9 mouse cellular contexts compared by ENCODE assay signal in genomic region chr12:29882871-29883617, GRCm38 (mm10). TPM values are rescaled to one million over a fixed set of nuclear protein-coding genes. Genes with fewer than 3 reads are reported as not detected.
A peak's percentile ranks its signal among the peaks of the same experiment; 100 is the strongest.
DNase-seq lines count a peak whose midpoint lies in the region; ATAC-seq and TF ChIP-seq lines count a peak whose summit lies in the region.
"Had no signal": no experiment of that assay in that cellular context is flagged by ENCODE, and none has a peak within 500 bp of the region (broad histone marks: within the 10 kb centered on the region; RNA-seq: fewer than 3 reads in every experiment).

No protein-coding gene starts in this region.

- H3K9me3 ChIP-seq in ES-Bruce4 (replicated peaks; ENCODE audit: control insufficient read depth, insufficient read depth, low read length, poor library complexity, severe bottlenecking) = no peaks in the 10 kb centered on the region
- no peaks in the 10 kb centered on the region for H3K9me3 ChIP-seq in embryonic facial prominence, embryonic 13.5 days
- H3K9me3 ChIP-seq in heart, postnatal 0 days (replicated peaks; ENCODE audit: control insufficient read depth, low read length) = no peaks in the 10 kb centered on the region
- H3K9me3 ChIP-seq in lung, postnatal 0 days (ENCODE audit: low read length) = no peaks in the 10 kb centered on the region

- no peak for TF ChIP-seq POLR2A in ES-Bruce4 (IDR thresholded peaks at IDR 0.05; ENCODE audit: insufficient read depth, low read length)

- H3K9ac ChIP-seq in ES-Bruce4 (ENCODE audit: low read depth, poor library complexity, severe bottlenecking) = no peak overlapping the region
- H3K9ac ChIP-seq in embryonic facial prominence, embryonic 13.5 days = no peak overlapping the region
- H3K9ac ChIP-seq in heart, postnatal 0 days (replicated peaks; ENCODE audit: low read depth, low read length) = no peak overlapping the region
- no peak overlapping the region for H3K9ac ChIP-seq in lung, postnatal 0 days (replicated peaks; ENCODE audit: low read depth)

- peak; percentile 81 to 82 for DNase-seq in adrenal gland, postnatal 36 days
- peak; percentile 55 for DNase-seq in heart, postnatal 0 days (ENCODE audit: low spot score)
- DNase-seq in kidney, postnatal 25 days = peak; percentile 56 to 61
- DNase-seq in lung, postnatal 0 days (ENCODE audit: low spot score) = peak; percentile 32
- DNase-seq in right cerebral cortex, adult 18-20 months = peak; percentile 87

- H3K4me3 ChIP-seq in ES-Bruce4 (ENCODE audit: low read depth, low read length) = no peak overlapping the region
- H3K4me3 ChIP-seq in embryonic facial prominence, embryonic 13.5 days = no peak overlapping the region
- H3K4me3 ChIP-seq in heart, postnatal 0 days (ENCODE audit: low read depth, low read length) = no peak overlapping the region
- H3K4me3 ChIP-seq in lung, postnatal 0 days (ENCODE audit: low read depth, low read length) = no peak overlapping the region
- H3K4me3 ChIP-seq: erythroblast, embryonic 14.5 days had no signal

- no peak for TF ChIP-seq EP300 in ES-Bruce4 (IDR thresholded peaks at IDR 0.05; ENCODE audit: insufficient read depth, low read depth, low read length)
- TF ChIP-seq EP300 in heart, postnatal 0 days (IDR thresholded peaks at IDR 0.05; ENCODE audit: low read depth) = no peak
- TF ChIP-seq EP300 in lung, postnatal 0 days (IDR thresholded peaks at IDR 0.05) = no peak

- TF ChIP-seq CTCF in ES-Bruce4 (IDR thresholded peaks at IDR 0.05; ENCODE audit: low read depth, low read length) = peak; percentile 75
- peak; percentile 90 for TF ChIP-seq CTCF in heart, postnatal 0 days (IDR thresholded peaks at IDR 0.05; ENCODE audit: low read depth)
- peak; percentile 81 for TF ChIP-seq CTCF in lung, postnatal 0 days (IDR thresholded peaks at IDR 0.05)

- no peak overlapping the region for H3K27ac ChIP-seq in ES-Bruce4 (ENCODE audit: insufficient read depth, low read length)
- H3K27ac ChIP-seq in embryonic facial prominence, embryonic 13.5 days = no peak overlapping the region
- H3K27ac ChIP-seq in heart, postnatal 0 days (ENCODE audit: low read depth) = no peak overlapping the region
- H3K27ac ChIP-seq in lung, postnatal 0 days (ENCODE audit: low read length) = no peak overlapping the region

- no peak overlapping the region for H3K4me2 ChIP-seq in embryonic facial prominence, embryonic 13.5 days
- H3K4me2 ChIP-seq in heart, postnatal 0 days (ENCODE audit: low read depth, low read length) = no peak overlapping the region
- H3K4me2 ChIP-seq in lung, postnatal 0 days (replicated peaks; ENCODE audit: low read depth, low read length) = no peak overlapping the region

- no peaks in the 10 kb centered on the region for H3K27me3 ChIP-seq in ES-Bruce4 (ENCODE audit: control insufficient read depth, insufficient read depth, low read length, poor library complexity, severe bottlenecking)
- no peaks in the 10 kb centered on the region for H3K27me3 ChIP-seq in embryonic facial prominence, embryonic 13.5 days
- no peaks in the 10 kb centered on the region for H3K27me3 ChIP-seq in heart, postnatal 0 days (ENCODE audit: control insufficient read depth, insufficient read depth, low read length)
- H3K27me3 ChIP-seq in lung, postnatal 0 days (replicated peaks; ENCODE audit: insufficient read depth, low read length) = no peaks in the 10 kb centered on the region

- no peaks in the 10 kb centered on the region for H3K4me1 ChIP-seq in ES-Bruce4 (ENCODE audit: control insufficient read depth, insufficient read depth, low read length)
- H3K4me1 ChIP-seq in embryonic facial prominence, embryonic 13.5 days = peaks cover 6% of the 10 kb centered on the region
- no peaks in the 10 kb centered on the region for H3K4me1 ChIP-seq in heart, postnatal 0 days (ENCODE audit: control insufficient read depth, insufficient read depth)
- no peaks in the 10 kb centered on the region for H3K4me1 ChIP-seq in lung, postnatal 0 days (ENCODE audit: insufficient read depth, low read depth, low read length)

- ATAC-seq in embryonic facial prominence, embryonic 13.5 days (ENCODE audit: insufficient number of reproducible peaks, insufficient read depth, low FRiP score, low TSS enrichment, low read depth) = 0 out of 2 replicates have a peak, but pooled peaks have one; percentile 43
- peak; percentile 44 for ATAC-seq in heart, postnatal 0 days (ENCODE audit: insufficient read depth, low read depth)
- ATAC-seq in lung, postnatal 0 days = no peak
- no peak for ATAC-seq in erythroblast, adult 5-6 weeks (replicated peaks; ENCODE audit: low FRiP score, poor library complexity, severe bottlenecking)

- 16% methylated on average over 9 of the region's 9 CpGs for WGBS in embryonic facial prominence, embryonic 13.5 days
- WGBS in heart, postnatal 0 days = 14% methylated on average over 9 of the region's 9 CpGs
- 17% methylated on average over 9 of the region's 9 CpGs for WGBS in lung, postnatal 0 days

- H3K36me3 ChIP-seq in ES-Bruce4 (ENCODE audit: control insufficient read depth, insufficient read depth, low read length, poor library complexity, severe bottlenecking) = no peaks in the 10 kb centered on the region
- H3K36me3 ChIP-seq in embryonic facial prominence, embryonic 13.5 days = no peaks in the 10 kb centered on the region
- H3K36me3 ChIP-seq in heart, postnatal 0 days (replicated peaks; ENCODE audit: control insufficient read depth, insufficient read depth, low read length) = no peaks in the 10 kb centered on the region
- no peaks in the 10 kb centered on the region for H3K36me3 ChIP-seq in lung, postnatal 0 days (ENCODE audit: insufficient read depth, low read length)

RNA-seq across cellular contexts. Expression of gene Pxdn, which starts 54.4 kb away (rescaled TPM):
- 44.4 TPM in 2 replicates for polyA plus RNA-seq in ES-Bruce4 (2011; ENCODE audit: insufficient read depth, insufficient read length, low read depth, missing spikeins)
- total RNA-seq in adrenal gland, postnatal 36 days (2021) = 10 to 100 TPM; 51.2 to 68.5 TPM
- polyA plus RNA-seq in embryonic facial prominence, embryonic 13.5 days (2015; fragmentation: Nextera tagmentation; extraction: Ambion mirVana) = 90.1 and 112 TPM in 2 replicates
- 144 TPM in 2 replicates for total RNA-seq in heart, postnatal 0 days (2014; rRNA removed; ENCODE audit: low replicate concordance)
- 42.4 and 49.7 TPM in 2 replicates for polyA plus RNA-seq in heart, postnatal 0 days (2015; fragmentation: Nextera tagmentation; extraction: Ambion mirVana)
- 56.1 and 66.0 TPM in 2 replicates for polyA plus RNA-seq in lung, postnatal 0 days (2015; fragmentation: Nextera tagmentation; extraction: Ambion mirVana)
- total RNA-seq in erythroblast, adult 5-6 weeks (2015; ENCODE audit: low replicate concordance) = not detected in 2 replicates
- total RNA-seq in erythroblast, adult 5-6 weeks (2017; ENCODE audit: low replicate concordance) = not detected in 2 replicates
- polyA plus RNA-seq: erythroblast, embryonic 14.5 days had no signal

Comparison
In these comparisons a context has a peak if more than half of its experiments do, and no peak if none do; other contexts are left out.
1. DNase-seq: peak in every context shown above with its lines; median percentile 87 in right cerebral cortex, adult 18-20 months; 82 in adrenal gland, postnatal 36 days; 58 in kidney, postnatal 25 days; 55 in heart, postnatal 0 days; 32 in lung, postnatal 0 days.
2. ATAC-seq: peak in embryonic facial prominence, embryonic 13.5 days (single experiment) and heart, postnatal 0 days (single experiment); none in lung, postnatal 0 days (single experiment) and erythroblast, adult 5-6 weeks (single experiment).
3. Peak in every context shown above with its lines, with median percentiles within 50 percentile points of each other: CTCF ChIP-seq.